Comparison of ENCODE assay signal across 9 mouse cellular contexts in the genomic region with DNA sequence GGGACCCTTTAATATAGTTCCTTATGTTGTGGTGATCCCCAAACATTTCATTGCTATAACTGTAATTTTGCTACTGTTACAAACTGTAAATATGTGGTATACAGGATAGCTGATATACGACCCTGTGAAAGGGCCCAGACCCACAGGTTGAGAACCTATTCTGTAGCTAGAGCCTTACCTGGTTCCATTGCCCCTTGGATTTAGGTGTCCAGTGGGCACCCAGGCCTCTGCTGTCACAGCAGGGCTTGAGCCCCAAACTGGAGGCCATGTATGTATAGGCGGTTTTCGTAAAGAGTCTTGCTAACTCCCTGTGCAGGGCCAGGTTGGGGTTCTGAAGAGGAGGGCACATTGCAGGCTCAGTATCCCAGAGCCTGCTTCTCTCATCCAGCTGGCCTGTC. TPM values are rescaled to one million over a fixed set of nuclear protein-coding genes. Genes with fewer than 3 reads are reported as not detected.
DNase-seq lines count a peak whose midpoint lies in the region; ATAC-seq and TF ChIP-seq lines count a peak whose summit lies in the region.
"Had no signal": no experiment of that assay in that cellular context is flagged by ENCODE, and none has a peak within 500 bp of the region (broad histone marks: within the 10 kb centered on the region; RNA-seq: fewer than 3 reads in every experiment).

No protein-coding gene starts in this region.

- peak overlapping the region; percentile 93 for H3K4me3 ChIP-seq in gastrocnemius, adult 2 months
- H3K4me3 ChIP-seq in C2C12 (ENCODE audit: insufficient read depth, poor library complexity, severe bottlenecking) = peak overlapping the region; percentile 71
- H3K4me3 ChIP-seq in forebrain, embryonic 16.5 days (replicated peaks; ENCODE audit: low read length) = peak overlapping the region; percentile 9; the same call in 1 of the 2 replicates
- peak overlapping the region; percentile 81 for H3K4me3 ChIP-seq in liver, embryonic 13.5 days (replicated peaks)

- peaks cover 29% of the 10 kb centered on the region for H3K36me3 ChIP-seq in C2C12 (ENCODE audit: control insufficient read depth, insufficient read depth)
- H3K36me3 ChIP-seq in forebrain, embryonic 16.5 days (ENCODE audit: control insufficient read depth, insufficient read depth) = peaks cover 31% of the 10 kb centered on the region
- H3K36me3 ChIP-seq in liver, embryonic 13.5 days = peaks cover 52% of the 10 kb centered on the region

- H3ac ChIP-seq in C2C12 (ENCODE audit: control insufficient read depth, insufficient read length, low read depth) = peak overlapping the region; percentile 26

- no peak for TF ChIP-seq CTCF in gastrocnemius, adult 2 months (IDR thresholded peaks at IDR 0.05)
- no peak for TF ChIP-seq CTCF in C2C12 (IDR thresholded peaks at IDR 0.05; ENCODE audit: control insufficient read depth, insufficient read depth, insufficient read length)

- peaks cover 43% of the 10 kb centered on the region for H3K4me1 ChIP-seq in forebrain, embryonic 16.5 days (replicated peaks; ENCODE audit: control insufficient read depth, insufficient read depth, low read length)
- peaks cover 81% of the 10 kb centered on the region for H3K4me1 ChIP-seq in liver, embryonic 13.5 days (replicated peaks)

- no peak for DNase-seq in gastrocnemius, adult 2 months
- no peak for DNase-seq in gastrocnemius, postnatal 36 days
- no peak for DNase-seq in liver, embryonic 13.5 days
- no peak for DNase-seq in frontal cortex, postnatal 14 days (ENCODE audit: low spot score in 2 of 2)
- DNase-seq in lung, postnatal 14 days = no peak

- H3K9ac ChIP-seq in forebrain, embryonic 16.5 days (replicated peaks; ENCODE audit: low read depth, low read length) = no peak overlapping the region
- peak overlapping the region; percentile 80 for H3K9ac ChIP-seq in liver, embryonic 13.5 days

- intact Hi-C loops in gastrocnemius, adult 2 months (cut with DNase I) = loop anchor here (10.0 kb wide), 2 partner anchors 1162 to 1342 kb away; a partner anchor contains a TSS
- intact Hi-C loops in gastrocnemius, postnatal 36 days (cut with DNase I) = no loop called here

- peak overlapping the region; percentile 94 for H3K27ac ChIP-seq in gastrocnemius, adult 2 months
- no peak overlapping the region for H3K27ac ChIP-seq in forebrain, embryonic 16.5 days (ENCODE audit: low read length)
- H3K27ac ChIP-seq in liver, embryonic 13.5 days = peak overlapping the region; percentile 81

- no peaks in the 10 kb centered on the region for H3K9me3 ChIP-seq in forebrain, embryonic 16.5 days (ENCODE audit: control insufficient read depth, low read length)
- no peaks in the 10 kb centered on the region for H3K9me3 ChIP-seq in liver, embryonic 13.5 days (replicated peaks)

- peaks cover 74% of the 10 kb centered on the region for H3K79me2 ChIP-seq in C2C12 (ENCODE audit: control insufficient read depth, insufficient read depth)

- H3K4me2 ChIP-seq in forebrain, embryonic 16.5 days (ENCODE audit: low read length) = peak overlapping the region; percentile 68
- peak overlapping the region; percentile 96 for H3K4me2 ChIP-seq in liver, embryonic 13.5 days

- no peaks in the 10 kb centered on the region for H3K27me3 ChIP-seq in C2C12 (ENCODE audit: control insufficient read depth, insufficient read depth, insufficient read length)
- H3K27me3 ChIP-seq in forebrain, embryonic 16.5 days (replicated peaks; ENCODE audit: control insufficient read depth, insufficient read depth, low read length) = no peaks in the 10 kb centered on the region
- H3K27me3 ChIP-seq in liver, embryonic 13.5 days = no peaks in the 10 kb centered on the region

- no peak for ATAC-seq in forebrain, embryonic 16.5 days
- no peak for ATAC-seq in liver, embryonic 13.5 days (ENCODE audit: low read depth)
- ATAC-seq in megakaryocyte progenitor cell, adult 5-6 weeks (replicated peaks; ENCODE audit: poor library complexity) = no peak

- 94% methylated on average over 3 of the region's 3 CpGs for WGBS in forebrain, embryonic 16.5 days
- WGBS in liver, embryonic 13.5 days (ENCODE audit: insufficient replicate concordance) = 63% methylated on average over 3 of the region's 3 CpGs

- H3K79me3 ChIP-seq in C2C12 (ENCODE audit: low read depth) = peaks cover 49% of the 10 kb centered on the region

TF ChIP-seq in C2C12, 6 proteins besides CTCF, POLR2A, EP300 and RAD21:
- no peak for TF ChIP-seq MYOG (IDR thresholded peaks at IDR 0.05; ENCODE audit: control insufficient read depth, extremely low read depth, insufficient read length)
- no peak for TF ChIP-seq FOSL1 (IDR thresholded peaks at IDR 0.05; ENCODE audit: insufficient read depth, low read length, poor library complexity, severe bottlenecking)
- no peak for TF ChIP-seq CEBPB (IDR thresholded peaks at IDR 0.05; ENCODE audit: low read depth)
- TF ChIP-seq MYOD1 (IDR thresholded peaks at IDR 0.05; ENCODE audit: control insufficient read depth, insufficient read length, low read depth) = no peak
- TF ChIP-seq MAX (IDR thresholded peaks at IDR 0.05) = no peak
- TF ChIP-seq USF1 (IDR thresholded peaks at IDR 0.05; ENCODE audit: low read depth) = no peak

RNA-seq across cellular contexts. Expression of a gene that starts 1.2 kb away (rescaled TPM):
- total RNA-seq in gastrocnemius, adult 2 months (2021) = 100 to 1,000 TPM; 451 to 508 TPM
- 100 to 1,000 TPM; 396 to 453 TPM for total RNA-seq in gastrocnemius, postnatal 36 days (2021)
- 4,453 TPM for polyA plus RNA-seq in C2C12 (2012; fragmentation: generic; extraction: Trizol)
- polyA plus RNA-seq in forebrain, embryonic 16.5 days (2015; fragmentation: Nextera tagmentation; extraction: Ambion mirVana) = 567 and 579 TPM in 2 replicates
- polyA plus RNA-seq in liver, embryonic 13.5 days (2015; fragmentation: Nextera tagmentation; extraction: Ambion mirVana) = 761 and 840 TPM in 2 replicates
- 1,825 and 1,988 TPM in 2 replicates for total RNA-seq in megakaryocyte progenitor cell, adult 5-6 weeks (2015)
- 1,777 and 2,306 TPM in 2 replicates for total RNA-seq in megakaryocyte progenitor cell, adult 5-6 weeks (2017)

RNA-seq across cellular contexts. Expression of a gene that starts 1.3 kb away (rescaled TPM):
- total RNA-seq in gastrocnemius, adult 2 months (2021) = 10 to 100 TPM; 14.4 to 15.8 TPM
- 10 to 100 TPM; 12.2 to 12.7 TPM for total RNA-seq in gastrocnemius, postnatal 36 days (2021)
- 16.9 TPM for polyA plus RNA-seq in C2C12 (2012; fragmentation: generic; extraction: Trizol)
- polyA plus RNA-seq in forebrain, embryonic 16.5 days (2015; fragmentation: Nextera tagmentation; extraction: Ambion mirVana) = 29.9 and 31.1 TPM in 2 replicates
- 11.4 and 11.7 TPM in 2 replicates for polyA plus RNA-seq in liver, embryonic 13.5 days (2015; fragmentation: Nextera tagmentation; extraction: Ambion mirVana)
- 10.6 and 14.5 TPM in 2 replicates for total RNA-seq in megakaryocyte progenitor cell, adult 5-6 weeks (2015)
- 9.8 and 10.2 TPM in 2 replicates for total RNA-seq in megakaryocyte progenitor cell, adult 5-6 weeks (2017)

RNA-seq across cellular contexts. Expression of a gene that starts 4.6 kb away (rescaled TPM):
- total RNA-seq in gastrocnemius, adult 2 months (2021) = under 1 TPM; 0.08 to 0.31 TPM
- total RNA-seq in gastrocnemius, postnatal 36 days (2021) = under 1 TPM in 1 of 2 experiments, not detected in 1; 0.10 TPM
- polyA plus RNA-seq in C2C12 (2012; fragmentation: generic; extraction: Trizol) = 0.48 TPM
- polyA plus RNA-seq in forebrain, embryonic 16.5 days (2015; fragmentation: Nextera tagmentation; extraction: Ambion mirVana) = 0.60 and 1.1 TPM in 2 replicates
- 0.37 and 0.47 TPM in 2 replicates for polyA plus RNA-seq in liver, embryonic 13.5 days (2015; fragmentation: Nextera tagmentation; extraction: Ambion mirVana)
- 0.54 and 0.78 TPM in 2 replicates for total RNA-seq in megakaryocyte progenitor cell, adult 5-6 weeks (2015)
- 0.37 and 0.51 TPM in 2 replicates for total RNA-seq in megakaryocyte progenitor cell, adult 5-6 weeks (2017)

RNA-seq across cellular contexts. Expression of a gene that starts 9.2 kb away (rescaled TPM):
- total RNA-seq in gastrocnemius, adult 2 months (2021) = not detected
- not detected for total RNA-seq in gastrocnemius, postnatal 36 days (2021)
- 0.33 TPM for polyA plus RNA-seq in C2C12 (2012; fragmentation: generic; extraction: Trizol)
- not detected in 2 replicates for polyA plus RNA-seq in forebrain, embryonic 16.5 days (2015; fragmentation: Nextera tagmentation; extraction: Ambion mirVana)
- not detected in 2 replicates for polyA plus RNA-seq in liver, embryonic 13.5 days (2015; fragmentation: Nextera tagmentation; extraction: Ambion mirVana)
- not detected in 2 replicates for total RNA-seq in megakaryocyte progenitor cell, adult 5-6 weeks (2015)
- not detected in 2 replicates for total RNA-seq in megakaryocyte progenitor cell, adult 5-6 weeks (2017)
- total RNA-seq: common myeloid progenitor, adult 5-6 weeks had no signal

RNA-seq across cellular contexts. Expression of a gene that starts 11.6 kb away (rescaled TPM):
- 100 to 1,000 TPM in 1 of 2 experiments, 1 to 10 TPM in 1; 8.8 to 105 TPM for total RNA-seq in gastrocnemius, adult 2 months (2021)
- 100 to 1,000 TPM in 1 of 2 experiments, 10 to 100 TPM in 1; 52.8 to 118 TPM for total RNA-seq in gastrocnemius, postnatal 36 days (2021)
- 5.6 TPM for polyA plus RNA-seq in C2C12 (2012; fragmentation: generic; extraction: Trizol)
- 4.1 and 4.3 TPM in 2 replicates for polyA plus RNA-seq in forebrain, embryonic 16.5 days (2015; fragmentation: Nextera tagmentation; extraction: Ambion mirVana)
- 0.43 and 0.64 TPM in 2 replicates for polyA plus RNA-seq in liver, embryonic 13.5 days (2015; fragmentation: Nextera tagmentation; extraction: Ambion mirVana)
- 3.6 and 5.6 TPM in 2 replicates for total RNA-seq in megakaryocyte progenitor cell, adult 5-6 weeks (2015)
- total RNA-seq in megakaryocyte progenitor cell, adult 5-6 weeks (2017) = 6.2 and 7.2 TPM in 2 replicates

Comparison
In these comparisons a context has a peak if more than half of its experiments do, and no peak if none do; other contexts are left out.
1. H3K4me3 ChIP-seq: peak in every context shown above with its lines; median percentile 93 in gastrocnemius, adult 2 months; 81 in liver, embryonic 13.5 days; 71 in C2C12; 9 in forebrain, embryonic 16.5 days.